Mouse (Mus musculus) embryonic stem cell, embryonic (primary cell): Measurements from ENCODE around the gene Tet3.

Experiments
- CTCF ChIA-PET, 4 experiments: fragments of 300-600 bp in 2 of 4; fragments of 350-600 bp in 2 of 4; sonication (Branson Sonifier 250); formaldehyde crosslinking; loops; one replicate each; lab custom pipeline; 2022; ENCODE audit warnings: inconsistent platforms in 2 of 4; lab: Charles Lee
- POLR2A ChIA-PET, 4 experiments: fragments of 300-600 bp in 2 of 4; fragments of 350-600 bp in 2 of 4; sonication (Branson Sonifier 250); formaldehyde crosslinking; loops; one replicate each; lab custom pipeline; 2022; ENCODE audit warnings: antibody characterized with exemption in 4 of 4, inconsistent platforms in 1 of 4; lab: Charles Lee

The Tet3 gene

GRCm38 (mm10) chr6:83373704-83374300 is 85.1 kb downstream of the Tet3 start:
- CTCF ChIA-PET: no interaction called here
- POLR2A ChIA-PET: interaction anchor here in 2 of 4 experiments (0.9 to 1.5 kb wide), 3 partner anchors 68 to 123 kb away, joined by 3 to 6 read pairs (median 6); no protein-coding TSS in a partner anchor

- ChIA-PET CTCF (interaction anchor here in 1 of 4 experiments (0.6 kb wide), 1 partner anchor 129 kb away, joined by 3 read pairs; no protein-coding TSS in a partner anchor), POLR2A (interaction anchor here in 3 of 4 experiments (0.6 to 1.6 kb wide), 3 partner anchors 14 to 325 kb away, joined by 3 read pairs; no protein-coding TSS in a partner anchor)
These were observed 87.5 kb downstream of the Tet3 start for GRCm38 (mm10) chr6:83371350-83371749.

GRCm38 (mm10) chr6:83370316-83370965 is 88.4 kb downstream of the Tet3 start:
- CTCF ChIA-PET: no interaction called here
- POLR2A ChIA-PET: interaction anchor here in 2 of 4 experiments (0.5 to 1.0 kb wide), 2 partner anchors 9 to 341 kb away, joined by 5 to 6 read pairs; partner anchors contain the start of gene Vax2 (in 1 of the 2)

- CTCF ChIA-PET: no interaction called here
- POLR2A ChIA-PET: interaction anchor here in 1 of 4 experiments (2.0 kb wide), 1 partner anchor 13 kb away, joined by 7 read pairs; no protein-coding TSS in a partner anchor
These were observed 95.8 kb downstream of the Tet3 start for GRCm38 (mm10) chr6:83363075-83363474.

- CTCF ChIA-PET: interaction anchor here in 1 of 4 experiments (0.6 kb wide), 1 partner anchor 368 kb away, joined by 6 read pairs; no protein-coding TSS in a partner anchor
- POLR2A ChIA-PET: interaction anchor here in 2 of 4 experiments (0.9 to 1.6 kb wide), 2 partner anchors 9 to 12 kb away, joined by 6 to 8 read pairs; no protein-coding TSS in a partner anchor
These were observed 97.2 kb downstream of the Tet3 start for GRCm38 (mm10) chr6:83361523-83362248.

- ChIA-PET CTCF (interaction anchor here in 2 of 4 experiments (0.6 to 1.4 kb wide), 5 partner anchors 11 to 319 kb away, joined by 3 to 5 read pairs (median 4); no protein-coding TSS in a partner anchor), POLR2A (interaction anchor here in 2 of 4 experiments (1.2 to 1.4 kb wide), 2 partner anchors 31 to 40 kb away, joined by 4 read pairs; partner anchors contain the start of genes Mob1a (in 1 of the 2) and Mthfd2 (in 1 of the 2))
These were observed 101.4 kb downstream of the Tet3 start for GRCm38 (mm10) chr6:83357436-83357835.

- CTCF ChIA-PET: interaction anchor here in 2 of 4 experiments (0.6 to 1.4 kb wide), 8 partner anchors 12 to 317 kb away, joined by 3 to 5 read pairs (median 4); partner anchors contain the start of gene Dguok (in 1 of the 2)
- POLR2A ChIA-PET: interaction anchor here in 2 of 4 experiments (1.2 to 1.4 kb wide), 3 partner anchors 31 to 141 kb away, joined by 4 to 5 read pairs (median 4); partner anchors contain the start of genes Mob1a (in 1 of the 2) and Mthfd2 (in 1 of the 2)
These were observed 102.2 kb downstream of the Tet3 start for GRCm38 (mm10) chr6:83356569-83357138.

- CTCF ChIA-PET: interaction anchor here in 2 of 4 experiments (0.7 to 1.1 kb wide), 5 partner anchors 29 to 318 kb away, joined by 3 to 4 read pairs (median 4); partner anchors contain the start of gene Dguok (in 1 of the 2)
- POLR2A ChIA-PET: interaction anchor here in 2 of 4 experiments (0.6 to 1.7 kb wide), 6 partner anchors 28 to 260 kb away, joined by 3 to 6 read pairs (median 4); partner anchors contain the start of genes Dguok (in 2 of the 2) and Mob1a (in 1 of the 2)
These were observed 103.8 kb downstream of the Tet3 start for GRCm38 (mm10) chr6:83354856-83355781.

- ChIA-PET CTCF (no interaction called here), POLR2A (interaction anchor here in 3 of 4 experiments (0.7 to 1.7 kb wide), 4 partner anchors 19 to 154 kb away, joined by 3 to 5 read pairs (median 3); partner anchors contain the start of genes Dguok (in 1 of the 3), Mob1a (in 1 of the 3) and Mthfd2 (in 1 of the 3))
These were observed 106.0 kb downstream of the Tet3 start for GRCm38 (mm10) chr6:83352666-83353410.

GRCm38 (mm10) chr6:83351490-83352160 is 107.3 kb downstream of the Tet3 start:
- ChIA-PET CTCF (interaction anchor here in 1 of 4 experiments (1.1 kb wide), 1 partner anchor 444 kb away, joined by 3 read pairs; the partner anchor contains the start of gene Nagk), POLR2A (interaction anchor here in 3 of 4 experiments (0.5 to 3.2 kb wide), 11 partner anchors 11 to 300 kb away, joined by 3 to 15 read pairs (median 4); partner anchors contain the start of gene Dguok (in 1 of the 3))

GRCm38 (mm10) chr6:83350851-83351405 is 108.0 kb downstream of the Tet3 start:
- ChIA-PET POLR2A (interaction anchor here in 2 of 4 experiments (0.6 to 3.2 kb wide), 9 partner anchors 10 to 312 kb away, joined by 3 to 15 read pairs (median 5); no protein-coding TSS in a partner anchor), CTCF (interaction anchor here in 1 of 4 experiments (0.7 kb wide), 1 partner anchor 149 kb away, joined by 9 read pairs; no protein-coding TSS in a partner anchor)

GRCm38 (mm10) chr6:83350172-83350571 is 108.7 kb downstream of the Tet3 start:
- CTCF ChIA-PET: interaction anchor here in 2 of 4 experiments (0.7 to 0.9 kb wide), 4 partner anchors 9 to 150 kb away, joined by 3 to 9 read pairs (median 3); no protein-coding TSS in a partner anchor

GRCm38 (mm10) chr6:83349274-83349958 is 109.5 kb downstream of the Tet3 start:
- ChIA-PET CTCF (interaction anchor here in 1 of 4 experiments (0.8 to 0.9 kb wide), 3 partner anchors 10 to 129 kb away, joined by 3 read pairs; no protein-coding TSS in a partner anchor), POLR2A (interaction anchor here (0.6 to 3.2 kb wide), 21 partner anchors 9 to 897 kb away, joined by 3 to 15 read pairs (median 4); partner anchors contain the start of genes Mob1a (in 3 of the 4), Mthfd2 (in 3 of the 4), Ccdc142 (in 1 of the 4) and Dguok (in 1 of the 4))

More at GRCm38 (mm10) chr6:83350172-83350571, 108.7 kb downstream of the Tet3 start:
- POLR2A ChIA-PET: interaction anchor here in 3 of 4 experiments (0.6 to 3.2 kb wide), 22 partner anchors 9 to 896 kb away, joined by 3 to 15 read pairs (median 4); partner anchors contain the start of genes Mob1a (in 2 of the 3), Mthfd2 (in 2 of the 3), Ccdc142 (in 1 of the 3) and Dguok (in 1 of the 3)
